Mouse (Mus musculus) ES-E14 (cell line): ENCODE data around the gene Ugt1a10. TPM values are rescaled to one million over a fixed set of nuclear protein-coding genes. Genes with fewer than 3 reads are reported as not detected.

Experiments used
- DNase-seq: peaks from one replicate; pipeline ENCODE4 v3.0.0-alpha.2; 2013; ENCODE audit warnings: low read depth, low spot score
- H3K27ac ChIP-seq: 2 replicates; pipeline ENCODE4 v1.5.1; 2012; ENCODE audit warnings: low read depth, mild to moderate bottlenecking, low read length, moderate library complexity, mixed read lengths; ENCODE audit not compliant: poor library complexity, insufficient read depth, severe bottlenecking
- H3K36me3 ChIP-seq: 2 replicates; pipeline ENCODE4 v1.6.1; 2012; ENCODE audit warnings: mild to moderate bottlenecking, low read length, moderate library complexity, mixed read lengths; ENCODE audit not compliant: control insufficient read depth, poor library complexity, insufficient read depth, severe bottlenecking
- H3K4me1 ChIP-seq, 2 experiments: fragments of 150-350 bp in 1 of 2; sonication (generic) in 1 of 2; 2 replicates each; pipeline ENCODE4 v1.6.1; 2012; ENCODE audit warnings: low read length in 2 of 2, mild to moderate bottlenecking in 1 of 2, mixed read lengths in 1 of 2; ENCODE audit not compliant: control insufficient read depth in 2 of 2, insufficient read depth in 2 of 2, poor library complexity in 1 of 2
- H3K4me3 ChIP-seq, 2 experiments: fragments of 150-350 bp in 1 of 2; sonication (generic) in 1 of 2; 2 replicates each; pipeline ENCODE4 v1.5.1; 2012; ENCODE audit warnings: low read length in 2 of 2, low read depth in 1 of 2, mild to moderate bottlenecking in 1 of 2, mixed read lengths in 1 of 2; ENCODE audit not compliant: insufficient read depth in 1 of 2, poor library complexity in 1 of 2, severe bottlenecking in 1 of 2
- H3K9ac ChIP-seq: 2 replicates; pipeline ENCODE4 v1.6.1; 2012; ENCODE audit warnings: low read depth, mild to moderate bottlenecking, low read length, mixed read lengths; ENCODE audit not compliant: poor library complexity, insufficient read depth, severe bottlenecking
- H3K9me3 ChIP-seq: fragments of 150-350 bp; sonication (generic); 2 replicates; pipeline ENCODE4 v1.6.1; 2012; ENCODE audit warnings: low read depth, mild to moderate bottlenecking, low read length; ENCODE audit not compliant: control insufficient read depth, insufficient read depth
- CHD2 ChIP-seq: IDR thresholded peaks from 2 replicates; pipeline ENCODE4 v1.6.1; 2014; ENCODE audit warnings: mild to moderate bottlenecking, low read depth, low read length, inconsistent platforms
- HCFC1 ChIP-seq: IDR thresholded peaks from 2 replicates; pipeline ENCODE4 v1.6.1; 2012; ENCODE audit warnings: low read length, inconsistent platforms, borderline replicate concordance; ENCODE audit not compliant: insufficient read depth
- MAFK ChIP-seq: IDR thresholded peaks from 2 replicates; pipeline ENCODE4 v1.6.1; 2014; ENCODE audit warnings: mild to moderate bottlenecking, low read depth, low read length, inconsistent platforms; ENCODE audit not compliant: insufficient read depth
- ZC3H11A ChIP-seq: IDR thresholded peaks from 2 replicates; pipeline ENCODE4 v1.6.1; 2012; ENCODE audit warnings: low read depth, mild to moderate bottlenecking, inconsistent platforms, low read length, borderline replicate concordance
- ZNF384 ChIP-seq: IDR thresholded peaks from 2 replicates; pipeline ENCODE4 v1.6.1; 2012; ENCODE audit warnings: low read depth, low read length, inconsistent platforms
- in situ Hi-C, 2 experiments: fragments of 600-800 bp; cut with MboI; formaldehyde crosslinking; loops; one replicate each; pipeline ENCODE4 v1.15.1; 2025; ENCODE audit warnings: low sequenced_read_pairs in 2 of 2, inconsistent platforms in 1 of 2; ENCODE audit not compliant: unreplicated experiment in 2 of 2
- total RNA-seq: library from RNA; depleted of rRNA; stranded (reverse); fragments of 300-350 nt; gene quantifications from 2 replicates; pipeline ENCODE4 v1.2.3, GENCODE M21; 2012

The Ugt1a10 gene
- total RNA-seq, 1 experiment: not detected

GRCm38 (mm10) chr1:88228121-88228520, 172.9 kb downstream of the Ugt1a10 start:
- no peak for DNase-seq
- no peak overlapping the region for H3K27ac ChIP-seq
- no peaks in the 10 kb centered on the region for H3K36me3 ChIP-seq
- no peak for TF ChIP-seq ZNF384
- no peak for TF ChIP-seq MAFK
- TF ChIP-seq HCFC1: no peak
- TF ChIP-seq CHD2: no peak
- TF ChIP-seq ZC3H11A: no peak
- no peak overlapping the region for H3K4me3 ChIP-seq
- no peak overlapping the region for H3K9ac ChIP-seq
- in situ Hi-C loops: no loop called here
- H3K4me1 ChIP-seq: no peaks in the 10 kb centered on the region
- H3K9me3 ChIP-seq: no peaks in the 10 kb centered on the region

GRCm38 (mm10) chr1:88229566-88229965, 174.4 kb downstream of the Ugt1a10 start:
- Histone ChIP-seq H3K4me3 (no peak overlapping the region), H3K4me1 (no peaks in the 10 kb centered on the region), H3K9ac (no peak overlapping the region), H3K27ac (no peak overlapping the region), H3K9me3 (no peaks in the 10 kb centered on the region), H3K36me3 (no peaks in the 10 kb centered on the region)
- TF ChIP-seq ZC3H11A: 0 out of 2 replicates have a peak, but pooled peaks have one; percentile 18
- no peak for TF ChIP-seq MAFK
- in situ Hi-C loops: no loop called here
- no peak for DNase-seq

- Histone ChIP-seq H3K27ac (no peak overlapping the region), H3K4me1 (no peaks in the 10 kb centered on the region), H3K36me3 (no peaks in the 10 kb centered on the region), H3K4me3 (no peak overlapping the region), H3K9me3 (no peaks in the 10 kb centered on the region), H3K9ac (no peak overlapping the region)
- no peak for TF ChIP-seq ZC3H11A
- TF ChIP-seq ZNF384: no peak
- no peak for TF ChIP-seq MAFK
- TF ChIP-seq HCFC1: no peak
- no peak for TF ChIP-seq CHD2
- DNase-seq: no peak
- in situ Hi-C loops: no loop called here
Observed at GRCm38 (mm10) chr1:88229986-88230385, 174.8 kb downstream of the Ugt1a10 start.

- TF ChIP-seq HCFC1: no peak
- TF ChIP-seq CHD2: no peak
- no peak for TF ChIP-seq MAFK
- TF ChIP-seq ZC3H11A: no peak
- no peak for TF ChIP-seq ZNF384
- in situ Hi-C loops: no loop called here
- Histone ChIP-seq H3K4me1 (no peaks in the 10 kb centered on the region), H3K4me3 (no peak overlapping the region), H3K27ac (no peak overlapping the region), H3K36me3 (no peaks in the 10 kb centered on the region), H3K9me3 (no peaks in the 10 kb centered on the region), H3K9ac (no peak overlapping the region)
- no peak for DNase-seq
Observed at GRCm38 (mm10) chr1:88230421-88230820, 175.2 kb downstream of the Ugt1a10 start.

- in situ Hi-C loops: no loop called here
- no peak for DNase-seq
Observed at GRCm38 (mm10) chr1:88230981-88231802, 176.0 kb downstream of the Ugt1a10 start.

More at GRCm38 (mm10) chr1:88230981-88231802, 176.0 kb downstream of the Ugt1a10 start:
- no peaks in the 10 kb centered on the region for H3K4me1 ChIP-seq
- no peak overlapping the region for H3K4me3 ChIP-seq
- TF ChIP-seq ZNF384 (no peak), CHD2 (no peak), MAFK (no peak), ZC3H11A (no peak), HCFC1 (no peak)
- H3K9ac ChIP-seq: no peak overlapping the region
- no peaks in the 10 kb centered on the region for H3K9me3 ChIP-seq
- no peaks in the 10 kb centered on the region for H3K36me3 ChIP-seq
- H3K27ac ChIP-seq: no peak overlapping the region
